Mouse (Mus musculus) forebrain, embryonic 11.5 days (tissue): ENCODE measurements at regions not wholly inside any gene's neighbourhood (a gene's known extent, or its start where the extent isn't known, plus 50 kb on each side); places are given as distances from the start of the nearest gene placed in this dataset.

Experiments used
- ATAC-seq: fragments of 200-750 bp; cut with Nextera tagmentation; replicated peaks from 2 replicates; pipeline ENCODE4 v1.8.0; 2017; ENCODE audit warnings: moderate TSS enrichment; ENCODE audit not compliant: low FRiP score
- DNase-seq: peaks from one replicate; pipeline ENCODE4 v3.0.0-alpha.2; 2017; ENCODE audit warnings: low spot score
- H3K27ac ChIP-seq: fragments of 300-500 bp; sonication (generic); 2 replicates; pipeline ENCODE4 v1.5.1; 2014; ENCODE audit warnings: low read depth, low read length
- H3K27me3 ChIP-seq: fragments of 300-500 bp; sonication (generic); 2 replicates; pipeline ENCODE4 v1.6.1; 2014; ENCODE audit warnings: mild to moderate bottlenecking, low read length, mixed read lengths; ENCODE audit not compliant: control insufficient read depth, insufficient read depth
- H3K36me3 ChIP-seq: fragments of 300-500 bp; sonication (generic); 2 replicates; pipeline ENCODE4 v1.6.1; 2014; ENCODE audit warnings: mild to moderate bottlenecking, low read length, moderate library complexity, mixed read lengths; ENCODE audit not compliant: control insufficient read depth, insufficient read depth
- H3K4me1 ChIP-seq: fragments of 300-500 bp; sonication (generic); replicated peaks from 2 replicates; pipeline ENCODE4 v1.6.1; 2014; ENCODE audit warnings: low read length, mixed read lengths; ENCODE audit not compliant: control insufficient read depth, insufficient read depth
- H3K4me2 ChIP-seq: fragments of 300-500 bp; sonication (generic); 2 replicates; pipeline ENCODE4 v1.6.1; 2014; ENCODE audit warnings: low read depth, mild to moderate bottlenecking, low read length, moderate library complexity, mixed read lengths; ENCODE audit not compliant: severe bottlenecking
- H3K4me3 ChIP-seq: fragments of 300-500 bp; sonication (generic); 2 replicates; pipeline ENCODE4 v1.5.1; 2014; ENCODE audit warnings: low read depth, low read length
- H3K9ac ChIP-seq: fragments of 300-500 bp; sonication (generic); 2 replicates; pipeline ENCODE4 v1.6.1; 2014; ENCODE audit warnings: low read length
- H3K9me3 ChIP-seq: fragments of 300-500 bp; sonication (generic); 2 replicates; pipeline ENCODE4 v1.6.1; 2016; ENCODE audit warnings: low read length, mixed read lengths; ENCODE audit not compliant: control insufficient read depth
- WGBS: fragments of 180-500 bp; shearing (Covaris S2); extraction: QIAGEN DNeasy Blood & Tissue Kit; methylation state at CpG from one replicate; pipeline ENCODE4 v1.1.7; 2014; 5-methylcytosine and 5-hydroxymethylcytosine counted together

GRCm38 (mm10) chr1:184271254-184271653 lies 237.2 kb upstream of the 1700056E22Rik start:
- DNase-seq (no peak), ATAC-seq (no peak)
- no peaks in the 10 kb centered on the region for H3K36me3 ChIP-seq
- no peak overlapping the region for H3K4me3 ChIP-seq
- 88% methylated on average over 8 of the region's 8 CpGs for WGBS
- H3K4me1 ChIP-seq: no peaks in the 10 kb centered on the region
- no peak overlapping the region for H3K27ac ChIP-seq
- H3K9ac ChIP-seq: no peak overlapping the region
- H3K27me3 ChIP-seq: no peaks in the 10 kb centered on the region
- no peak overlapping the region for H3K4me2 ChIP-seq
- no peaks in the 10 kb centered on the region for H3K9me3 ChIP-seq

- no peak overlapping the region for H3K27ac ChIP-seq
- H3K27me3 ChIP-seq: no peaks in the 10 kb centered on the region
- no peak overlapping the region for H3K4me3 ChIP-seq
- no peak overlapping the region for H3K9ac ChIP-seq
- 17% methylated on average over 8 of the region's 8 CpGs for WGBS
- no peaks in the 10 kb centered on the region; the same call in 1 of the 2 replicates for H3K9me3 ChIP-seq
- H3K36me3 ChIP-seq: no peaks in the 10 kb centered on the region
- no peak overlapping the region for H3K4me2 ChIP-seq
- no peaks in the 10 kb centered on the region for H3K4me1 ChIP-seq
- ATAC-seq (peak; percentile 55; the same call in 1 of the 2 replicates), DNase-seq (peak; percentile 74)
These were observed 231.9 kb upstream of the 1700056E22Rik start for GRCm38 (mm10) chr1:184266051-184266450.

GRCm38 (mm10) chr1:184262975-184263374 lies 228.9 kb upstream of the 1700056E22Rik start:
- Histone ChIP-seq H3K27ac (no peak overlapping the region), H3K4me1 (no peaks in the 10 kb centered on the region), H3K27me3 (no peaks in the 10 kb centered on the region), H3K36me3 (no peaks in the 10 kb centered on the region), H3K9ac (no peak overlapping the region), H3K4me2 (no peak overlapping the region), H3K4me3 (no peak overlapping the region), H3K9me3 (no peaks in the 10 kb centered on the region; the same call in 1 of the 2 replicates)
- WGBS: 53% methylated on average over 2 of the region's 2 CpGs
- DNase-seq (no peak), ATAC-seq (no peak)

- Histone ChIP-seq H3K36me3 (no peaks in the 10 kb centered on the region), H3K27ac (no peak overlapping the region), H3K9me3 (no peaks in the 10 kb centered on the region; the same call in 1 of the 2 replicates), H3K27me3 (no peaks in the 10 kb centered on the region), H3K4me1 (no peaks in the 10 kb centered on the region), H3K9ac (no peak overlapping the region), H3K4me3 (no peak overlapping the region), H3K4me2 (no peak overlapping the region)
- DNase-seq (no peak), ATAC-seq (no peak)
- 85% methylated on average over 6 of the region's 6 CpGs for WGBS
These were observed 227.3 kb upstream of the 1700056E22Rik start for GRCm38 (mm10) chr1:184261385-184261727.

- WGBS: 87% methylated on average over 6 of the region's 6 CpGs
These were observed 226.8 kb upstream of the 1700056E22Rik start for GRCm38 (mm10) chr1:184260722-184261384.

GRCm38 (mm10) chr1:184259853-184260252 lies 225.8 kb upstream of the 1700056E22Rik start:
- Histone ChIP-seq H3K27ac (no peak overlapping the region), H3K27me3 (no peaks in the 10 kb centered on the region), H3K9ac (no peak overlapping the region), H3K4me2 (no peak overlapping the region), H3K9me3 (no peaks in the 10 kb centered on the region; the same call in 1 of the 2 replicates), H3K4me1 (no peaks in the 10 kb centered on the region), H3K4me3 (no peak overlapping the region), H3K36me3 (no peaks in the 10 kb centered on the region)
- 90% methylated on average over 9 of the region's 9 CpGs for WGBS
- DNase-seq (no peak), ATAC-seq (no peak)

More at GRCm38 (mm10) chr1:184260722-184261384, 226.8 kb upstream of the 1700056E22Rik start:
- H3K4me2 ChIP-seq: no peak overlapping the region
- H3K4me3 ChIP-seq: no peak overlapping the region
- no peaks in the 10 kb centered on the region for H3K27me3 ChIP-seq
- DNase-seq (no peak), ATAC-seq (no peak)
- H3K9ac ChIP-seq: no peak overlapping the region
- H3K9me3 ChIP-seq: no peaks in the 10 kb centered on the region; the same call in 1 of the 2 replicates
- H3K4me1 ChIP-seq: no peaks in the 10 kb centered on the region
- H3K36me3 ChIP-seq: no peaks in the 10 kb centered on the region
- no peak overlapping the region for H3K27ac ChIP-seq

- H3K4me2 ChIP-seq: no peak overlapping the region
- no peak overlapping the region for H3K9ac ChIP-seq
- 95% methylated on average over 6 of the region's 6 CpGs for WGBS
- no peaks in the 10 kb centered on the region for H3K4me1 ChIP-seq
- no peak overlapping the region for H3K4me3 ChIP-seq
- H3K9me3 ChIP-seq: no peaks in the 10 kb centered on the region
- H3K27ac ChIP-seq: no peak overlapping the region
- no peaks in the 10 kb centered on the region for H3K27me3 ChIP-seq
- ATAC-seq: no peak
- no peak for DNase-seq
- no peaks in the 10 kb centered on the region for H3K36me3 ChIP-seq
These were observed 223.3 kb upstream of the 1700056E22Rik start for GRCm38 (mm10) chr1:184257356-184257755.

- no peaks in the 10 kb centered on the region for H3K9me3 ChIP-seq
- H3K27me3 ChIP-seq: no peaks in the 10 kb centered on the region
- H3K4me1 ChIP-seq: no peaks in the 10 kb centered on the region
- H3K4me2 ChIP-seq: no peak overlapping the region
- H3K27ac ChIP-seq: no peak overlapping the region
- no peaks in the 10 kb centered on the region for H3K36me3 ChIP-seq
- DNase-seq (no peak), ATAC-seq (no peak)
- H3K9ac ChIP-seq: no peak overlapping the region
- WGBS: 90% methylated on average over 4 of the region's 4 CpGs
- H3K4me3 ChIP-seq: no peak overlapping the region
These were observed 220.8 kb upstream of the 1700056E22Rik start for GRCm38 (mm10) chr1:184254951-184255350.
